Mouse (Mus musculus) brain, embryonic 14.5 days (tissue): ENCODE data around the gene Edem3. TPM values are rescaled to one million over a fixed set of nuclear protein-coding genes. Genes with fewer than 3 reads are reported as not detected.

Experiments
- DNase-seq: peaks from one replicate; pipeline ENCODE4 v3.0.0-alpha.2; 2011; ENCODE audit warnings: low read depth
- CTCF ChIP-seq: fragments of 200-500 bp; IDR thresholded peaks from 2 replicates; pipeline ENCODE4 v1.5.1; 2012; ENCODE audit warnings: inconsistent platforms, mild to moderate bottlenecking, moderate library complexity, borderline replicate concordance; ENCODE audit not compliant: insufficient read depth, insufficient read length; ENCODE audit errors: extremely low read depth
- POLR2A ChIP-seq: fragments of 200-500 bp; IDR thresholded peaks from 2 replicates; pipeline ENCODE4 v1.6.1; 2012; ENCODE audit warnings: mild to moderate bottlenecking, inconsistent platforms, borderline replicate concordance; ENCODE audit not compliant: poor library complexity, insufficient read depth, insufficient read length, severe bottlenecking; ENCODE audit errors: extremely low read depth
- polyA plus RNA-seq: library from polyadenylated mRNA; depleted of rRNA; stranded (reverse); fragments of >200 nt; gene quantifications from 2 replicates; pipeline ENCODE4 v1.2.3, GENCODE M21; 2012; rRNA removed

The Edem3 gene
- polyA plus RNA-seq, 1 experiment, result 24.1 TPM

- TF ChIP-seq CTCF (no peak), POLR2A (no peak)
- DNase-seq, result no peak
Observed at GRCm38 (mm10) chr1:151864326-151864725, 109.2 kb downstream of the Edem3 start.

Other genes with a start within 250 kb of the Edem3 start
- 0.50 and 0.90 TPM in 2 replicates for gene Fam129a, start 184.2 kb upstream of the Edem3 start, polyA plus RNA-seq